Mouse (Mus musculus): Measurements from ENCODE around the gene Gm45785.

GRCm38 (mm10) chr7:140874224-140874623 lies 18.1 kb upstream of the Gm45785 start:
- TF ChIP-seq POLR2A (IDR thresholded peaks at IDR 0.05; ENCODE audit: low read depth, low read length) (no peak), CTCF (IDR thresholded peaks at IDR 0.05; ENCODE audit: borderline replicate concordance, insufficient read depth, low read length) (no peak)
